Mouse (Mus musculus) embryonic stem cell, embryonic (primary cell): Measurements from ENCODE around the gene Peak1.

Source experiments
- CTCF ChIA-PET, 4 experiments: fragments of 300-600 bp in 2 of 4; fragments of 350-600 bp in 2 of 4; sonication (Branson Sonifier 250); formaldehyde crosslinking; loops; one replicate each; lab custom pipeline; 2022; ENCODE audit warnings: inconsistent platforms in 2 of 4; lab: Charles Lee
- POLR2A ChIA-PET, 4 experiments: fragments of 300-600 bp in 2 of 4; fragments of 350-600 bp in 2 of 4; sonication (Branson Sonifier 250); formaldehyde crosslinking; loops; one replicate each; lab custom pipeline; 2022; ENCODE audit warnings: antibody characterized with exemption in 4 of 4, inconsistent platforms in 1 of 4; lab: Charles Lee

Peak1 gene

GRCm38 (mm10) chr9:56158077-56158476 is 259.8 kb downstream of the Peak1 start:
- CTCF ChIA-PET = interaction anchor here in 1 of 4 experiments (1.2 kb wide), 1 partner anchor 42 kb away, joined by 4 read pairs; no protein-coding TSS in a partner anchor
- POLR2A ChIA-PET = no interaction called here

- CTCF ChIA-PET = no interaction called here
- POLR2A ChIA-PET = interaction anchor here in 1 of 4 experiments (0.7 kb wide), 2 partner anchors 57 to 402 kb away, joined by 3 read pairs; no protein-coding TSS in a partner anchor
These were observed 263.3 kb downstream of the Peak1 start for GRCm38 (mm10) chr9:56154572-56154971.

GRCm38 (mm10) chr9:56152482-56153007 is 265.3 kb downstream of the Peak1 start:
- CTCF ChIA-PET = interaction anchor here in 2 of 4 experiments (0.5 to 0.9 kb wide), 2 partner anchors 13 to 483 kb away, joined by 3 read pairs; no protein-coding TSS in a partner anchor

GRCm38 (mm10) chr9:56151745-56152481 is 266.0 kb downstream of the Peak1 start:
- POLR2A ChIA-PET = interaction anchor here in 3 of 4 experiments (0.5 to 1.7 kb wide), 6 partner anchors 10 to 805 kb away, joined by 3 to 9 read pairs (median 3); no protein-coding TSS in a partner anchor
- CTCF ChIA-PET = interaction anchor here in 2 of 4 experiments (0.5 to 0.9 kb wide), 3 partner anchors 12 to 484 kb away, joined by 3 read pairs; no protein-coding TSS in a partner anchor

More at GRCm38 (mm10) chr9:56152482-56153007, 265.3 kb downstream of the Peak1 start:
- POLR2A ChIA-PET = interaction anchor here in 3 of 4 experiments (0.5 to 1.7 kb wide), 7 partner anchors 11 to 804 kb away, joined by 3 to 9 read pairs (median 3); no protein-coding TSS in a partner anchor
